Mouse (Mus musculus): Measurements from ENCODE around the gene Prx.

The Prx gene

GRCm38 (mm10) chr7:27522967-27523366 lies 23.8 kb downstream of the Prx start, which contains the start of gene Hipk4:
Gene Hipk4, plus strand, starts transcription at chr7:27523267.
- DNase-seq (ENCODE audit: low spot score in 2 of 2): no peak

- no peak for DNase-seq (ENCODE audit: low spot score in 2 of 2)
Observed at GRCm38 (mm10) chr7:27523805-27524204, 24.7 kb downstream of the Prx start.

GRCm38 (mm10) chr7:27526039-27526827 lies 27.1 kb downstream of the Prx start:
- DNase-seq (ENCODE audit: low spot score in 2 of 2): peak; percentile 50 to 71

- DNase-seq (ENCODE audit: low spot score in 2 of 2): no peak
Observed at GRCm38 (mm10) chr7:27529070-27529469, 29.9 kb downstream of the Prx start.

- DNase-seq (ENCODE audit: low spot score in 2 of 2): no peak
Observed at GRCm38 (mm10) chr7:27530937-27531336, 31.8 kb downstream of the Prx start.

GRCm38 (mm10) chr7:27531707-27532106 lies 32.6 kb downstream of the Prx start:
- DNase-seq (ENCODE audit: low spot score in 2 of 2): no peak

- no peak for DNase-seq (ENCODE audit: low spot score in 2 of 2)
Observed at GRCm38 (mm10) chr7:27532480-27533050, 33.4 kb downstream of the Prx start.

- no peak for DNase-seq (ENCODE audit: low spot score in 2 of 2)
Observed at GRCm38 (mm10) chr7:27535386-27535785, 36.3 kb downstream of the Prx start.

- no peak for DNase-seq (ENCODE audit: low spot score in 2 of 2)
Observed at GRCm38 (mm10) chr7:27536618-27537017, 37.5 kb downstream of the Prx start.

- DNase-seq (ENCODE audit: low spot score in 2 of 2): no peak
Observed at GRCm38 (mm10) chr7:27537998-27538397, 38.9 kb downstream of the Prx start.

GRCm38 (mm10) chr7:27538797-27539196 lies 39.7 kb downstream of the Prx start:
- no peak for DNase-seq (ENCODE audit: low spot score in 2 of 2)

- no peak for DNase-seq (ENCODE audit: low spot score in 2 of 2)
Observed at GRCm38 (mm10) chr7:27540521-27540920, 41.4 kb downstream of the Prx start.

GRCm38 (mm10) chr7:27540935-27541334 lies 41.8 kb downstream of the Prx start:
- DNase-seq (ENCODE audit: low spot score in 2 of 2): no peak

- no peak for DNase-seq (ENCODE audit: low spot score in 2 of 2)
Observed at GRCm38 (mm10) chr7:27541431-27541830, 42.3 kb downstream of the Prx start.

GRCm38 (mm10) chr7:27541922-27542321 lies 42.8 kb downstream of the Prx start:
- no peak for DNase-seq (ENCODE audit: low spot score in 2 of 2)

- DNase-seq (ENCODE audit: low spot score in 2 of 2): peak; percentile 75 to 77
Observed at GRCm38 (mm10) chr7:27542392-27543033, 43.4 kb downstream of the Prx start.

GRCm38 (mm10) chr7:27543065-27543464 lies 43.9 kb downstream of the Prx start:
- no peak for DNase-seq (ENCODE audit: low spot score in 2 of 2)

GRCm38 (mm10) chr7:27543851-27544250 lies 44.7 kb downstream of the Prx start:
- no peak for DNase-seq (ENCODE audit: low spot score in 2 of 2)

- no peak for DNase-seq (ENCODE audit: low spot score in 2 of 2)
Observed at GRCm38 (mm10) chr7:27544675-27545370, 45.7 kb downstream of the Prx start.

GRCm38 (mm10) chr7:27549597-27549996 lies 50.5 kb downstream of the Prx start:
- no peak for DNase-seq (ENCODE audit: low spot score in 2 of 2)

- no peak for DNase-seq (ENCODE audit: low spot score in 2 of 2)
Observed at GRCm38 (mm10) chr7:27552070-27552469, 52.9 kb downstream of the Prx start.

- peak; percentile 96 to 98 for DNase-seq (ENCODE audit: low spot score in 2 of 2)
Observed at GRCm38 (mm10) chr7:27552931-27553513, 53.9 kb downstream of the Prx start, which contains the start of the genes Pld3 and 2310022A10Rik. Gene Pld3, minus strand, starts transcription at chr7:27553218. Gene 2310022A10Rik, plus strand, starts transcription at chr7:27553233.

Measured in heart, adult 9 months (tissue).